Mouse (Mus musculus) retina, postnatal 7 days (tissue): Measurements from ENCODE around the gene Basp1.
"Not testable (repeated sequence)": the region's sequence is repeated elsewhere in the genome, so short reads cannot be mapped to it uniquely, and the experiment has no call there.

Experiments
- DNase-seq: peaks from one replicate; pipeline ENCODE4 v3.0.0-alpha.2; 2012; ENCODE audit warnings: low read depth, low spot score

Basp1 gene

GRCm38 (mm10) chr15:25413378-25413901 is at the start of gene Basp1:
Basp1 (minus strand) TSS chr15:25413764.
- peak; percentile 55 for DNase-seq

GRCm38 (mm10) chr15:25463076-25463475 is 49.5 kb upstream of the Basp1 start:
- not testable (repeated sequence) for DNase-seq

DNA sequence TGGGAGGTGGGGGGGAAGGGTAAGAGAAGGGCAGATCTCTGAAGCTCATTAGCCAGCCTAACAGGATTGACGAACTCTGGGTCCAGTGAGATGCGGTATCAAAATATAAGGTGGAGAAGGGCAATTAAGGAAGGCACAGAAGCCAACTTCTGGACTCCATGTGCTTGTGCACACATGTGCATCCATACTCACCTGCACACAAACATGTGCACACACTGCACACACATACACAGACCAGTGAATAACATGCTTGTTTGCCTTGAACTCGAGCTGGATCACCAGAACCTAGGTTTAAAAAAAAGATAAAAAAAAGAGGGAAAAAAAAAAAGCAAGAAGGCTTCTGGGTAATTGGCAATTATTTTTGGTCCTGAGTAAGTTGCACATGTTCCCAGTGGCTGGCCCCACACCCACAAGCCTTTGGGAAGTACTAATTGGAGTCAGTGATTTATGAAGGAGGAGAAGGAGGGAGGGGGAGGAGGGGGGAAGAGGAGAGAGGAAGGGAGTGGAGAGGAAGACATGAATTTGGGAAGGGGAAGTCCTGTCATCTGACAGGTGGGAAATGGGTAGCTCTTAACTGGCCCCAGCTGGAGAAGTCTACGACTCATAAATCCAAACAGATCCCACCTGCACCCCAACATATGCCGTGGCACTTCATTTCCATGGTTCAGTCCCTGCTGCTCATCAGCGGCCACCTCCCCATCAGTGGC is 48.6 kb upstream of the Basp1 start:
- DNase-seq: no peak

DNA sequence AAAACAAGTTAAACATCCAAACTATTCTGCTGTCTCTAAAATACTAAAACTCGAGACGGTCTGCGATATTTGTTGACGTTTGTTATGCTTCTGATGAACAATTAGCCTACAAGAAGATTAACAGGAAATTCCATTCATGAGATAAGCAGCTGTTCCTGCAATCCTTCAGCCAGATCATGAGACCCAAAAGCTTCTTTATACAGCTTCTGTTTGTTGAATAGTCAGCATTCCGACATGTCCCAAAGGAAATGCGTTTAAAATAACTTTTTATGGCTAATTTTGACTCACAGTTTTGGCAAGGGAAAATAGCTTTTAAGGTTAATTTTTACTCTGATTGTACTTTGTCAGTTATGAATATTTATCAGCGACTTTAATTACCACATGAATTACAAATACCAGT is 46.3 kb upstream of the Basp1 start:
- no peak for DNase-seq

- DNase-seq: no peak
These were observed 43.9 kb upstream of the Basp1 start for GRCm38 (mm10) chr15:25457421-25457820.

GRCm38 (mm10) chr15:25453538-25453937 is 40.0 kb upstream of the Basp1 start:
- no peak for DNase-seq

DNA sequence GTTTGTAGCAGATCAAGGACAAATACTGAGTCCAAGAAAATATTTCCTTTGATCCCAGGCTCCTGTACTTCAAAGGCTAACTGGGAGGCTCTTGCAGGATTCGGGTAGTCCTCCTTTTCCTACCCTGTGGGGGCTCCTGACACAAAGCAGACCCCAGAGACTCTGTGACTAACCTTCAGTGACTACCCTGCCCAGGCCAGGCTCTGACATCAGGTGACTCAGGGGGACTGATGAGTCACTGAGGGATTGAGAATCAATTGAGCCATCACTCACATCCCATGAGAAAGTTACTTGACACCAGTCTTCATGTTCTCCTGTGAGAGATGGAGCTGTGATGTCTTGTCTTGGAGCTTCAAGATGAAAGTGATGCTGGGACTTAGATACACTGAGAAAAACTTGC is 35.8 kb upstream of the Basp1 start:
- DNase-seq: no peak

DNA sequence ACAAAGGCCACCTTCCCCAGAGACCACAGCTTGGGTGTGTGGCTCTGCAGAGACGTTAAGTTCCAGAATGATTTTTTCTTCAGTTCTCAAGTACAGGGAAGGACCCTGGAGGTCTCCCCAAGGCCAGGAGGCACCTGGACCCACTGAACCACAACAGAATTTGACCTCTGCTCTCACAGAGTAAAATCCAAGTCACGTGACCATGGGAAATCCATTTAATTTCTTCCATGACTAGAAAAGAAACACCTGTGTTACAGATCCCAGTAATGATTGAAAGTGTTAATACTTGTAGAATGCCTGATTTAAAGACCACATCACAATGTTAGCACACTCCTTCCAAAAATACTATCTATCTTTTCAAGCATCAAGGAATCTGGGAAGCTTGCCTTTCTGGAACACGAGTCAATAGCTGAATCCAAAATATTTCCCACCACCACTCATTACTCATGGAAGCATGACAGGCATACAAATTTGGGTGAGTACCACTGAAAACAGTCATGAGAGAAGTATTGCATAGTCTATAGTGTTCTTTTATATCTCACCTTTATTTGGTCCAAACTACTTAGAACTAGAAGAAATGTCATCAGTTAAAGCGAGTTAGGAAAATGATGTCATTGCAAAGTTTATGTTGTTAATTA is 35.3 kb upstream of the Basp1 start:
- no peak for DNase-seq

GRCm38 (mm10) chr15:25447136-25447535 is 33.6 kb upstream of the Basp1 start:
- no peak for DNase-seq

- no peak for DNase-seq
These were observed 32.6 kb upstream of the Basp1 start for GRCm38 (mm10) chr15:25446155-25446487.

GRCm38 (mm10) chr15:25445361-25446154 is 32.0 kb upstream of the Basp1 start:
- DNase-seq: no peak

DNA sequence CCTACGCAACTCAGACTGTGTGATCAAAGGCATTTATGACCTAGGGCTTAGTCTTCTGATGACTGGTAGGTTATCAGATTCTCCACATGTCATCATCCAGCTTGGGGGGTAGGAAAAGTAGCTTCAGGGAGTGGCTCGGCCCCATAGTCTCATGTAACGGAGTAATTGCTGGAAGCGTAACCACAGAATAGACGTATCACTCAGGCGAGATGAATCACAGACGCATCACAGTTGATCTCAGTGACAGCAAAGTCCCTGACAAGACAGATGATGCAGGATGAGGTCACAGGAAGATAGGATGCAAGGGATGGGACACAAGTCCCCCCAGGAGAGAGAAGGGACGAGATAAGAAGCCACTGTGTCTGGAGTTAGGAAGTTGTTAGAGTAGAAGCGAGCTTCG is 30.6 kb upstream of the Basp1 start:
- no peak for DNase-seq

DNA sequence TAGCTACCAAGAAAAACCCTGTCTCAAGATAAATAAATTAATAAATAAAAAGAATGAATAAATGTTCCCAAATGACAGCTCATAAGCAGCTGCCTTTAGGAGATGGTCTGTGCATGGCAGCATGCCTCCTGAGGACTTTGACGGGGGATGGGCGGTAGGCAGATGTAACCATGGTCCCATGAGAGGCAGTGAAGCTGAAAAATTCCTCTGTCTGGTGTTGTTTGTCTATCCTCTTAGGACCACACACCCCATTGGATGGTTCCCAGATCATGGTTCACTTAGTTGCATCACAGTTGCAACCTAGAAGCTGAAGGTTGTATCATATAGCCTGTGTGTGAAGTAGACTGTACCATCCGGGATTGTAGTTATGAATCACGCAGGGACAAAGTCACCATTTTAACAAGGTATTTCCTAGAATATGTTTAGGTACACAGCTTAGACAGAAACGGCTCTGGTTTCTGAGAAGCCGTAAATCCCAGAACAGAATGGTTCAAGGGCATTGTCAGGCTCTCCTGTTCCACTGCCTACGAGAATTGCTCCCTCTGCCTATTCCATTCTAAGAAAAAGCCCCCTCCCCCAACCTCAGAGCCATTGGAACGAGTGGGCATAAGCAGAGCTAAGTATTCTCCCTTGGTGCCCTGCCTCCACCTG is 29.7 kb upstream of the Basp1 start:
- DNase-seq: no peak

GRCm38 (mm10) chr15:25441868-25442185 is 28.3 kb upstream of the Basp1 start:
- DNase-seq: no peak

DNA sequence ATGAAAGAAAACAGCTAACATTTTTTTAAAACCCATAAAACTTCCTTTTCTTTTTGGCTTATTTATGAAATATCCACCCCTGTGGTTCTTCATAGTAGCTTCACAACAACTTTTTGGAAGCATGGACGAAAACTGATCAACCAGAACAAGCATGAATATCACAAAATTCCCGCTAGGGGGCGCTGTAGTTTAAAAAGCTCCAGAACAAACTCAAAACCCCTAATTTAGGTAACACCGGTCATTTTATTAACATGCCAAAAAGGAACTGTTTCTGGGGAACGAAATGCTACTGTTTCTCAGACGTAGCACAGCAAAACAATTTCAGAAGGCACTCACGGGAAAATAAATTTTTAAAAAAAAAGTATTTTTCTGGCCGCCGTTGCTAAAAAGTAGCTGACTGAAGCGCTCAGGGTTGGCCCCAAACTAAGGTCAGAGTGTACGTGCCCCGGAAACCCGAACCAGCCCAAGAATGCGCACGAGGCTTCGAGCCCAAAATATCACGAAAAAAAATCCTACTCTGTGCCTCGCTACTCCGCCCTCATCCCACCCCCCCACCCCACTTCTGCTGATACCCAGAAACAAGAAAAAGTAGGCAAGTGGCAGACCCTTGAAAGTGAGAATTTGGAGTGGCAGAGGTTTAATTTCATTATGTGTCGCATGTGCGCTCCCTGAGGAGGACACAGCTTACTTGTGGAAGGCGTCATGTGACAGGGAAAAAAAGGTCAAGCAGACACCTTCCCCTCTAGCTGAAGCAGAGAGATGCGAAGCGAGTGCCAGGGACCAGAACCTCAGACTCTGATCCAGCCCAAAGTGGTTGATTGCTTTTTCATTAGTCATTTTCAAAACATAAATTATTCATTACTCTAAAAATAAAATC is 27.7 kb upstream of the Basp1 start:
- DNase-seq: peak; percentile 58

- no peak for DNase-seq
These were observed 26.8 kb upstream of the Basp1 start for GRCm38 (mm10) chr15:25440317-25440716.

DNA sequence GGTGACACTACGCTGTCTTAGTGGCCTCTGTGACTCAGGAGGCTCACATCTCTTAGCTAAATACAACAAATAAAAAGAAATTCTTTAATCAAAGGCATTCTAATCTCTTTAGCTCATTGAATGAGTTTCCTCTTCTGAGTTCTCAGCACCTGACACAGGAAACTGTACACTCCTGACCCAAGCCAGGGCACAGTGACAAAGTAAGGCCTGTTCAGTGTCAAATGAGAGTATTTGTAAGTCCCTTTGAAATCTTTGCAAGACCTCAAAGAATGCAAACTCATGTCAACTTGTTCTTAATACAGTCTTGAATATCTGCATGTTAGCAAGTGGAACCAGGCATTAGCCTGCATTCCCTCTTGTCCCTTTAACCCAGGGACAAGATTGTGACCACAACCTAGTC is 18.8 kb upstream of the Basp1 start:
- DNase-seq: no peak

DNA sequence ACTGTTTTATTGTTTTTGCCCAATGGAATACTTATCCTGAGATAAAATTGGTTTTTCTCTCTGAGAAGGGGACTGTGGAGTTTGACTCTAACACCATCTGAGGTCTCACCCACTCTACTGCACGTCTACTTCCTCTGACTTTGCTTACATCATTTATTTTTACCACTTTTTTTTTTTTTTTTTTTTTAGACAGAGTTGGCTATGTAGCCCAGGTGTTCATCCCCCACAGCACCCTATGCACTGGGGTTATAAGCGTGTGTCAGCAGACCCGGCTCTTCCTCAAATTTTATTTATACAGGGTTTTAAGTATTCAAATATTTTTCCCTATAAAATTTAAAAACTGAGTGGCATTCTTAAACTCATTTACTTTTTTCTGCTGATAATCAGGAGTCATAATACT is 16.6 kb upstream of the Basp1 start:
- no peak for DNase-seq

DNA sequence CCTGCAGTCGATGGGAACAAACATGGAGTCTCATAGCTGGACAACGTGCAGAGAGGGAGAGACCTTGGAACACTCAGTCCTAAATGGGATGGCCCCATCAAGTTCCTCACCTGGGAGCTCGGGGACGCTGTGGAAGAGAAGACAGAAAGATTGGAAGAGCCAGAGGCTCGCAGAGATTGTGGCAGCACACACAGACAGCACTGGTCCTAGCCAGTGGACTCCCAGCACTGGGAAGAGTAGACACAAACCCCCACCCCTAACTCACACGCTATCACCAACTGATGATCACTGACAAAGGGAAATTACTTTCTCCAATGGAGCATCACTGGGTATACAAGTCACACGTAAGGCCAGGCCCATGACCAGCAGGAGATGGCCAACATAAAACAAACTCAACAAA is 15.4 kb upstream of the Basp1 start:
- no peak for DNase-seq

DNA sequence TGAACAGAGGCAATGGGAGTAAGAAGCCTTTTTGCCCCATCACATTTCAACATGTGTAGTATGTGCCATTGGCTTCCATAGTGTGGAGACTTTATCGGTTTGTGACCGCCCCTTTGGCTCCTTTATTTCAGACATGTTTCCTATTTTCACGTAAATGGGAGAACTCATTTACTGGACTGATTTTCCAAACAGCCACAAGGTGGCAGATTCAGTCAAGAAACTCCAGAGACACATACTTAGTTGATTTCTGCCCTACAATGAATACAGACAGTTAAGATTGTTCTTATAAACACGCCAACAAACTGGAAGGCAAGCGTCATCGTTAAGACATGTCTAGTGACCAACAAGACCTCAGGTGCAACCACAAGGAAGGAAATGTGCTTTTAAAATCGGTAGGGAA is 15.0 kb upstream of the Basp1 start:
- DNase-seq: no peak

- DNase-seq: no peak
These were observed 6.7 kb upstream of the Basp1 start for GRCm38 (mm10) chr15:25420266-25420665.
